Mouse (Mus musculus): ENCODE data around the gene Col1a2.

DNA sequence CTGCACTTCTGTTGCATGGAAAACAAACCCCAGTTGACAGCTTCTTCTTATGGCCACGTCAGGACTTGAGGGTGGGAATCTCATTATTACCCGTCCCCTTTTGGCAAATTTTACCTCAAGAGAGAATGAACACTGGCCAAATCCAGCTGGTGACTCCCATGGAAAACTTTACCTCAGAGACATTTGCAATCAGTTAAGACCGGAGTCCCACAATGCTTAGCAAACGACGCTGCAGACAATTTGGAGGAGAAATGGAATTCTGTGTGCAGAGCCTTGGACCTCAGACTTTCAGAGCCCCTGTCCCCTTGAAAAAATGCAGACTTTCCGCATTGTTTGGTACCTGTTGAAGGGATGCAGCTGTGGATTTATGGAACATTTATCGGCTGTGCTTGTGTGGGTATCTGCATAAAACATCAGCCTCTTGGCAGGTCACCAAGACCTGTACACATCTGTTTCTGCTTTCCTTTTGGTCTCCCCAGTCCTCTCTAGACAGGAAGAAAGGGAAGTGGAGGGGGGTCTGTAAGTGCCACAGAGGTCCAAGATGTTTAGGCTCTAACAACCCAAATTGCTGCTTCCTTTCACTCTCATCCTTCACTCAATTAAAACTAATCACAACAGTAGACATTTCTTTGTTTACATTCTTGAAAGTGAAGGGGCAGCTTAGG is 20.5 kb upstream of the Col1a2 start:
- TF ChIP-seq CTCF (IDR thresholded peaks at IDR 0.05; ENCODE audit: borderline replicate concordance, control insufficient read depth, extremely low read depth, insufficient read depth, low read length, poor library complexity) (no peak), POLR2A (IDR thresholded peaks at IDR 0.05; ENCODE audit: control insufficient read depth, extremely low read depth, insufficient read depth, low read length, poor library complexity) (no peak)

Measured in thymus, adult 2 months (tissue).